ENCODE assay signal across 22 mouse cellular contexts in the genomic region with DNA sequence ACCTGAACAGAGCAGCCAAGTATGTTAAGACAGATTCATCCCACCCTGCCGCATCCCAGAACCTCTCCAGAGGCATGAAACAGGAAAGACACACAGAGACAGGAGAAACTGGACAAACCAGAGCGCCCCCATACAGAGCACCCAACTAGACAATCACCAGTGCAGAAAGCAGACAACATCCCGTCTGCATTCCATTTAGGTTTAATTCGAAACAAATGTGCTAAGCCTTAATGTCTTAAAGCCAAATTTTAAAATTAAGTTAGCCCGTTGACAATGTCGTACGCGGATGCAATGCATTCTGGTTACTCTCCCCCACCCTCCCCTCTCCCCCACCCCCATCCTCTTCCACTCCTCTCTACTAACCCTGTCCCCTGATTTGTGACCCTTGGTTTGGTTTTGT.
"Had no signal": no experiment of that assay in that cellular context is flagged by ENCODE, and none has a peak within 500 bp of the region (broad histone marks: within the 10 kb centered on the region; RNA-seq: fewer than 3 reads in every experiment).

No protein-coding gene starts in this region.

- H3K4me1 ChIP-seq: lung, embryonic 15.5 days; megakaryocyte, embryonic 14.5 days; midbrain, embryonic 13.5 days; midbrain, embryonic 15.5 days; neural tube, embryonic 13.5 days; neural tube, embryonic 15.5 days had no signal

- ATAC-seq: liver, postnatal 0 days; lung, postnatal 0 days; midbrain, embryonic 13.5 days; midbrain, embryonic 15.5 days had no signal

- H3K36me3 ChIP-seq: lung, embryonic 15.5 days; midbrain, embryonic 15.5 days had no signal

- H3K27me3 ChIP-seq: lung, embryonic 15.5 days; midbrain, embryonic 13.5 days; midbrain, embryonic 15.5 days; neural tube, embryonic 13.5 days; neural tube, embryonic 15.5 days had no signal

- H3K9ac ChIP-seq: liver, postnatal 0 days; lung, embryonic 15.5 days; midbrain, embryonic 13.5 days; midbrain, embryonic 15.5 days; neural tube, embryonic 13.5 days; neural tube, embryonic 15.5 days had no signal

- H3K4me2 ChIP-seq: lung, embryonic 15.5 days; midbrain, embryonic 11.5 days; midbrain, embryonic 13.5 days; midbrain, embryonic 15.5 days; neural tube, embryonic 13.5 days; neural tube, embryonic 15.5 days had no signal

- H3K9me3 ChIP-seq: lung, embryonic 15.5 days; midbrain, embryonic 13.5 days; midbrain, embryonic 15.5 days; neural tube, embryonic 13.5 days; neural tube, embryonic 15.5 days had no signal

- H3K27ac ChIP-seq: lung, embryonic 15.5 days; macrophage; midbrain, embryonic 13.5 days; midbrain, embryonic 15.5 days; neural tube, embryonic 13.5 days; neural tube, embryonic 15.5 days had no signal

- H3K4me3 ChIP-seq: lung, embryonic 15.5 days; megakaryocyte, embryonic 14.5 days; midbrain, embryonic 13.5 days; midbrain, embryonic 15.5 days; myocyte; neural tube, embryonic 13.5 days; neural tube, embryonic 15.5 days had no signal

- DNase-seq: liver, postnatal 0 days; lung, adult 2 months; lung, postnatal 14 days; lung, postnatal 36 days; retina, postnatal 1 day; right cerebral cortex, adult 18-20 months; right cerebral cortex, postnatal 25 days; right cerebral cortex, postnatal 4 days; spleen, adult 18-20 months; thymus, adult 18-20 months; thymus, postnatal 14 days; thymus, postnatal 36 days had no signal
